Mouse (Mus musculus): ENCODE results near the gene Prickle3.

GRCm38 (mm10) chrX:7688321-7688720 is 31.3 kb downstream of the Prickle3 start:
- TF ChIP-seq CTCF (IDR thresholded peaks at IDR 0.05; ENCODE audit: extremely low read depth, insufficient read depth, insufficient read length, insufficient replicate concordance) (no peak), POLR2A (IDR thresholded peaks at IDR 0.05; ENCODE audit: low read depth, low read length) (no peak)

Measured in spleen, adult 2 months (tissue).